Mouse (Mus musculus) testis, postnatal 10 days (tissue): ENCODE measurements around the gene Ofd1.

Experiments used
- DNase-seq: peaks from one replicate; pipeline ENCODE4 v3.0.0; 2021; ENCODE audit warnings: low spot score

Ofd1 gene

GRCm38 (mm10) chrX:166359927-166360440, 80.5 kb downstream of the Ofd1 start:
- no peak for DNase-seq

- DNase-seq, result no peak
These were observed 81.5 kb downstream of the Ofd1 start for GRCm38 (mm10) chrX:166358955-166359354.

- no peak for DNase-seq
These were observed 84.2 kb downstream of the Ofd1 start for GRCm38 (mm10) chrX:166356276-166356675.

- no peak for DNase-seq
These were observed 85.6 kb downstream of the Ofd1 start for GRCm38 (mm10) chrX:166354913-166355312.

GRCm38 (mm10) chrX:166353412-166353811, 87.1 kb downstream of the Ofd1 start:
- DNase-seq, result no peak

GRCm38 (mm10) chrX:166351790-166352189, 88.7 kb downstream of the Ofd1 start:
- DNase-seq, result peak; percentile 67

- no peak for DNase-seq
These were observed 91.9 kb downstream of the Ofd1 start for GRCm38 (mm10) chrX:166348634-166349033.

GRCm38 (mm10) chrX:166348086-166348485, 92.4 kb downstream of the Ofd1 start:
- no peak for DNase-seq

- no peak for DNase-seq
These were observed 96.1 kb downstream of the Ofd1 start for GRCm38 (mm10) chrX:166344228-166345015.

- DNase-seq, result no peak
These were observed 98.7 kb downstream of the Ofd1 start for GRCm38 (mm10) chrX:166341795-166342194.
